Mouse (Mus musculus) midbrain, embryonic 13.5 days (tissue): ENCODE measurements around the gene Sox9. TPM values are rescaled to one million over a fixed set of nuclear protein-coding genes. Genes with fewer than 3 reads are reported as not detected.

Source experiments
- ATAC-seq: fragments of 200-750 bp; cut with Nextera tagmentation; 2 replicates; pipeline ENCODE4 v1.8.0; 2017; ENCODE audit warnings: mild to moderate bottlenecking, moderate TSS enrichment, moderate library complexity
- H3K27ac ChIP-seq: fragments of 300-500 bp; sonication (generic); 2 replicates; pipeline ENCODE4 v1.5.1; 2015; ENCODE audit warnings: inconsistent platforms, mild to moderate bottlenecking, moderate library complexity
- H3K27me3 ChIP-seq: fragments of 300-500 bp; sonication (generic); 2 replicates; pipeline ENCODE4 v1.6.1; 2015; ENCODE audit warnings: mild to moderate bottlenecking, inconsistent platforms
- H3K36me3 ChIP-seq: fragments of 300-500 bp; sonication (generic); 2 replicates; pipeline ENCODE4 v1.6.1; 2015; ENCODE audit warnings: mild to moderate bottlenecking, inconsistent platforms
- H3K4me1 ChIP-seq: fragments of 300-500 bp; sonication (generic); replicated peaks from 2 replicates; pipeline ENCODE4 v1.6.1; 2015; ENCODE audit warnings: inconsistent platforms
- H3K4me2 ChIP-seq: fragments of 300-500 bp; sonication (generic); replicated peaks from 2 replicates; pipeline ENCODE4 v1.6.1; 2015; ENCODE audit warnings: moderate library complexity, mild to moderate bottlenecking, inconsistent platforms
- H3K4me3 ChIP-seq: fragments of 300-500 bp; sonication (generic); replicated peaks from 2 replicates; pipeline ENCODE4 v1.5.1; 2015; ENCODE audit warnings: mild to moderate bottlenecking, inconsistent platforms
- H3K9ac ChIP-seq: fragments of 300-500 bp; sonication (generic); replicated peaks from 2 replicates; pipeline ENCODE4 v1.6.1; 2015; ENCODE audit warnings: mild to moderate bottlenecking, inconsistent platforms
- H3K9me3 ChIP-seq: fragments of 300-500 bp; sonication (generic); 2 replicates; pipeline ENCODE4 v1.6.1; 2016; ENCODE audit warnings: mild to moderate bottlenecking, inconsistent platforms
- WGBS: fragments of 180-500 bp; shearing (Covaris S2); methylation state at CpG from one replicate; pipeline ENCODE4 v1.1.7; 2015; 5-methylcytosine and 5-hydroxymethylcytosine counted together
- polyA plus RNA-seq: library from polyadenylated mRNA; unstranded; fragments of >200 nt; fragmentation: Nextera tagmentation; extraction: Ambion mirVana; gene quantifications from 2 replicates; pipeline ENCODE4 v1.2.1, GENCODE M21; 2015

Sox9 gene
- polyA plus RNA-seq = 71.5 and 83.9 TPM in 2 replicates

DNA sequence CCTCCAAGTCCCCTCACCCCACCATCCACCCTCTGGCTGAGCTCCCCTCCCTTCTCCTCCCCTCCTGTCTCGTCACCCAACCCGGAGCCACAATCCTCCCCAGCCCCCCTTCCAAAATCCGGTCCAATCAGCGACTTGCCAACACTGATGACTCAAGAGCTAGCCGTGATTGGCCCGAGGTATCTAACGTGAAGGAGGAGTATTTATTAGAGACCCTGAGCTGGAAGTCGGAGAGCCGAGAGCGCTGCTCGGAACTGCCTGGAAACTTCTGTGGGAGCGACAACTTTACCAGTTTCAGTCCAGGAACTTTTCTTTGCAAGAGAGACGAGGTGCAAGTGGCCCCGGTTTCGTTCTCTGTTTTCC is at the start of gene Sox9:
Sox9 (plus strand) TSS at position 231 of the 363 bp plus-strand sequence.
- under 1% methylated on average over 15 of the region's 15 CpGs for WGBS
- H3K4me1 ChIP-seq = peaks cover 68% of the 10 kb centered on the region
- no peaks in the 10 kb centered on the region for H3K36me3 ChIP-seq
- H3K4me2 ChIP-seq = peak within 1 kb of the TSS; percentile 95
- H3K27ac ChIP-seq = peak within 1 kb of the TSS; percentile 90
- H3K27me3 ChIP-seq = peaks cover 32% of the 10 kb centered on the region
- peak; percentile 87 for ATAC-seq
- peak within 1 kb of the TSS; percentile 88 for H3K9ac ChIP-seq
- H3K4me3 ChIP-seq = peak within 1 kb of the TSS; percentile 78
- H3K9me3 ChIP-seq = no peaks in the 10 kb centered on the region

DNA sequence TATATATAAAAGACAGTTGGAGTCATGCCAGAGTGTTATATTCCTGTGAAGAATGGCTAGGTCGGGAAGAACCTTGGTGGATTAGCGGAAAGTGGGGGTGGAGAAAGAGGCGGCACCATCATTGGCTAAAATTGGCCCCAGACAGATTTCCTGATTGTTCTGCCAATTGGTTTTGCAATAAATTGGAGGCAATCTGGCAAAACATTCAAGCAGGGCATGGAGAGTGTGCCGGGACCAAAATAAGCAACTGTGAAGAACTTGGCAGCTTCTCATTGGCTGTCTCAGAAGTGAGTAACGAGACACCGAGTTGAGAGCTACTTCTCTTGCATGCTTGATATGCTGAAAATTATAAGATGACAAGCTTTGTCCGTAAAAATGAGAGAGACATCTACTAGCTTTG is 49.6 kb upstream of the Sox9 start:
- no peaks in the 10 kb centered on the region for H3K4me1 ChIP-seq
- H3K4me2 ChIP-seq = no peak overlapping the region
- no peak overlapping the region for H3K4me3 ChIP-seq
- ATAC-seq = no peak
- 84% methylated on average over 7 of the region's 7 CpGs for WGBS
- no peaks in the 10 kb centered on the region for H3K36me3 ChIP-seq
- H3K9me3 ChIP-seq = no peaks in the 10 kb centered on the region
- H3K9ac ChIP-seq = no peak overlapping the region
- no peak overlapping the region for H3K27ac ChIP-seq
- no peaks in the 10 kb centered on the region for H3K27me3 ChIP-seq

DNA sequence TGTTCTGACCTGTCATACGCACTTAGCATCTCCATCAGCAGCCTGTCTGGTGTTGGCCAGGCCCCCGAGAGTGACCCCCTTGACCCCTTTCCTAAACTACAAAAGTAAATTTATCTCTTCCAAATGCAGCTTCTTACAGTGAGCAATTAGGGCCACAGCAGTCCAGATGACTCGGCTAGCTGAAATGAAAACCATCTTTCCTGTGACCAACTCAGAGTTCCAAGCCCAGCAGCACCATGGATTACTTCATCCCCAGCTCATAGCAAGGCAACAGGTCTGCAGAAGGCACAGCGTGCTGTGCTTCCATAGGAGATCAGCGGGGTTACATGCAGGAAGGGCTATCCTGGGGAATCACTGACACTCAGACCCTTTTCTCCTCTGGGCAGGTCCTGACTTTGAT is 45.0 kb upstream of the Sox9 start:
- ATAC-seq = no peak
- H3K4me1 ChIP-seq = no peaks in the 10 kb centered on the region
- H3K27ac ChIP-seq = no peak overlapping the region
- no peak overlapping the region for H3K4me2 ChIP-seq
- H3K27me3 ChIP-seq = no peaks in the 10 kb centered on the region
- H3K9ac ChIP-seq = no peak overlapping the region
- WGBS = 88% methylated on average over 5 of the region's 5 CpGs
- no peak overlapping the region for H3K4me3 ChIP-seq
- no peaks in the 10 kb centered on the region for H3K36me3 ChIP-seq
- no peaks in the 10 kb centered on the region for H3K9me3 ChIP-seq

DNA sequence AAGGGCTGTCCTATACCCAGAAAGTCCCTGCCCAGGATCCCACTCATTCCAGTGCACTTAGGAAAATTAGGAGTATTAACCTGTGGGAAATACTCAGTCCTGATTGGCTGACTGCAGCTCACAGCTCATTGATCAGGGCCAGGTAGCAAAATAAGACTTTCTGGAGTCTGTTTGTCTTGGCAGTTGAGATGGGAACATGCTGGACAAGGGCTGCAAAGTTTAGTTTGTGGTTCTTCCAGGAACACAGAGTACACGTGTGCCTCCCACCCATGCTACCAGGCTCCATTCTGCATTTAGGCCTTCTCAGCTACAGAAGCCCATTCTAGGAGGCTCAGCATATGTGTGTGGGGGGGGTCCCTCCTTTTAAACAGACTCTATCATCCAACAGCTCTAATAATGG is 42.3 kb upstream of the Sox9 start:
- ATAC-seq = no peak
- H3K27me3 ChIP-seq = no peaks in the 10 kb centered on the region
- H3K4me2 ChIP-seq = no peak overlapping the region
- WGBS = 90% methylated on average over 1 of the region's 1 CpGs
- H3K36me3 ChIP-seq = no peaks in the 10 kb centered on the region
- no peak overlapping the region for H3K27ac ChIP-seq
- no peaks in the 10 kb centered on the region for H3K9me3 ChIP-seq
- H3K9ac ChIP-seq = no peak overlapping the region
- no peak overlapping the region for H3K4me3 ChIP-seq
- H3K4me1 ChIP-seq = no peaks in the 10 kb centered on the region

DNA sequence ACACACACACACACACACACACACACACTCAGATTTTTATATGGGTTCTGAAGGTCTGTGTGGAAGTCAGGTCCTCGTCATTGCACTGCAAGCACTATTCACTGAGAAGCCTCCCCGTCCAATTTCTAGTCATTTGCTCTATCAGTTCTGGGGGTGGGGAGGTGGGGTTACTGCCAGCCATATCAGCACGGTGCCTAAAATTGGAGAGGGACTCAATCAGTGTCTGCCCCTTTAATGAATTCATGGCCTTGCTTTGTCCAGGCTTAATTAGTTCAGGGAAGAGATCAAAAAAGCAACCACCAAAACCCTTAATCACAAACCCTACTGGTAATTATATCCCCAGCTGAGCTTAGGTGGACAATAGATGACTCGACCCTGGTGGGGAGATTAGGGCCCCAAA is 25.5 kb upstream of the Sox9 start:
- no peaks in the 10 kb centered on the region for H3K27me3 ChIP-seq
- no peak overlapping the region for H3K9ac ChIP-seq
- WGBS = 9% methylated on average over 4 of the region's 4 CpGs
- no peaks in the 10 kb centered on the region for H3K9me3 ChIP-seq
- no peak overlapping the region for H3K4me3 ChIP-seq
- no peak overlapping the region for H3K4me2 ChIP-seq
- H3K4me1 ChIP-seq = no peaks in the 10 kb centered on the region; the same call in 1 of the 2 replicates
- no peak overlapping the region for H3K27ac ChIP-seq
- no peaks in the 10 kb centered on the region for H3K36me3 ChIP-seq
- ATAC-seq = no peak

DNA sequence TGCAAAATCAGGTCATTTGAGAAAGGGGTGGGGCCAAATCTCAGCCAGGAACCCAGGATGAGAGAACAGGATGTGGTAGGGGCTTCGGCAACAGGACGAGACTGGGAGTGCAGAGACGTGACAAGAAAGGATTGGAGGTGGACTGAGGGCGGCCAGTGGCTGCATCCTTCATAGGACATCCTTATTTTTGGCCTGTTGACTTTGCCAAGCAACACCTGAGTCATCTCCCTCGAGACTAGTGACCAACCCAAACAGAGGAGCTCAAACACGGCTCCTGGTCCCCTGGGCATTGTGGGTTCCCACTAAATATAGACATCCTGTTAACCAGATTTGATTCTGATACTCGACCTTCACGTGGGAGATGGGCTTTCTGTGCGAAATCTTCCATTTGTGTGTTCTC is 24.0 kb upstream of the Sox9 start:
- WGBS = 75% methylated on average over 9 of the region's 9 CpGs
- no peaks in the 10 kb centered on the region for H3K9me3 ChIP-seq
- H3K27me3 ChIP-seq = no peaks in the 10 kb centered on the region
- H3K9ac ChIP-seq = no peak overlapping the region
- no peak for ATAC-seq
- no peak overlapping the region for H3K4me2 ChIP-seq
- H3K27ac ChIP-seq = no peak overlapping the region
- H3K4me1 ChIP-seq = no peaks in the 10 kb centered on the region; the same call in 1 of the 2 replicates
- H3K36me3 ChIP-seq = no peaks in the 10 kb centered on the region
- no peak overlapping the region for H3K4me3 ChIP-seq

DNA sequence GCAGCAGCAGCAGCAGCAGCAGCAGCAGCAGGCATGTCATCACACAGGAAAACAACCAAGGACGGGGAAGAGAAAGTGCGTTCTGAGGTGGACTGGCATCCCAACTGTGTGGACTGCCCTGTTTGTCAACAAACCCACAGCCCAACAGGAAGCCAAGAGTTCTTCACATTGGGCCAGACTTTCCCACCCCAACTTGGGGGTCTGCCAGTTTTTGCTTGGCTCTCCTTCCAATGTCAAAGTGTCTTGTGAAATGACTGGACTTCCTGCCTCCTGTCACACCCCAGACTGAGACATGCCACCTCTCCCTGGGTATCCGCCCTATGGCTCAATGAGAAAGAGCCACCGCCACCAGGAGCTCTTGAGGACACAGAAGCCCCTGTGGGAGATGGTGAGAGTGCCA is 15.1 kb upstream of the Sox9 start:
- Histone ChIP-seq H3K27me3 (no peaks in the 10 kb centered on the region), H3K27ac (no peak overlapping the region), H3K4me2 (no peak overlapping the region), H3K4me3 (no peak overlapping the region), H3K4me1 (0 out of 2 replicates have a peak, but pooled peaks cover 2% of the 10 kb centered on the region), H3K9me3 (no peaks in the 10 kb centered on the region), H3K9ac (no peak overlapping the region), H3K36me3 (no peaks in the 10 kb centered on the region)
- no peak for ATAC-seq
- WGBS = 94% methylated on average over 4 of the region's 4 CpGs

DNA sequence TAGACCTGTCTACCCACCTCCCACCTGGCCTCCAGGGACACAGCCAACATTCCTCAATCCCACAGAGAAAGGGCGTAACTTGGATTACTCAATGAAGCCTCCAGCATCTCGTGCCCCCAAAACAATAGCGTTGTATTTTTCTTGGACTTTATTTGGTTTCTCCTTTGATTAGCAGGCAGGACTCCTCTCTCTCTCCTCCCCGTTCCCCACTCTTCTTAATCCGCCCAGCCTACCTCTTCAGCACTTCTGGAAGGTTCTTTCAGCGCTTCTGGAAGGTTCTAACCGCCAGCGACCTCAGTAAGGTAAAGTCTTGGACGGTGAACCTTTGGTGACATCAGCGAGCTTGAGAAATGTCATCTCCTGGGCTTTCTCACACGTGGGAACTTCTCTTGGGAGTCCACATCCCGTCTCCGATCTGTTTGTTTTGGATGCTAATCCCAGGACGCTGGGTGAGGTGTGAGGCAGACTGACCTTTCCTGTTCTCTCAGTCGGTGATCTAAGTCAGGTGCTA is 14.4 kb upstream of the Sox9 start:
- Histone ChIP-seq H3K27ac (no peak overlapping the region), H3K4me2 (no peak overlapping the region), H3K27me3 (no peaks in the 10 kb centered on the region), H3K4me3 (no peak overlapping the region), H3K9me3 (no peaks in the 10 kb centered on the region), H3K9ac (no peak overlapping the region), H3K36me3 (no peaks in the 10 kb centered on the region), H3K4me1 (0 out of 2 replicates have a peak, but pooled peaks cover 2% of the 10 kb centered on the region)
- no peak for ATAC-seq
- WGBS = 87% methylated on average over 15 of the region's 15 CpGs

DNA sequence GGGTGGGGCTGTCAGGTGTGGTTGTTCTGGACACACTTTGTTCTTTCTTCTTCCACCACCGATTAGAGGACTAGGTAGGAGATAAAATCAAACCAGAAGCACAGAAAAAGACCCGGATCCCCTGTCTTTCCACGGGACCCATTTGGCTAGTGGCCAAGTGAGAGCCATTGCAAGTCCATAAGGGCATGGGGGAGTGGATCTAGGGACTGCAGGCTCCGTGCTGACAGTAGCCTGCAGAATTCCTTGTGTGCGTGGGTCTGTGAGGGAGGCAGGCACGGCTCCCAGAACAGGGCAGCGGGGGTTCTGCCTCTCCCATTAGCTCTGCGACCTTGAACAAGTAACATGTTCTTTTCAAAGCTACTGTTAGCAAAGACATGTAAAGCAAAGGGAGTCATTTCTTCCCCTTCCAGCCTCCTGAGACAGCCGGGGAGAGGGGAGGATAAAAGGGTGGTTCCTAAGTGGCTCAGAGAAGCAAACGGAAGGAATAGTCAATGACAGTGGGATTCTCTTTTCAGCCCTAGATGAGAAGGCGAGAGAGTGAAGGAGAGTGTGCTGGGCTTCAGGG is 9.2 kb upstream of the Sox9 start:
- H3K9ac ChIP-seq = no peak overlapping the region
- 50% methylated on average over 11 of the region's 11 CpGs for WGBS
- H3K27me3 ChIP-seq = peaks cover 27% of the 10 kb centered on the region
- H3K9me3 ChIP-seq = no peaks in the 10 kb centered on the region
- no peak overlapping the region for H3K4me3 ChIP-seq
- H3K4me1 ChIP-seq = 0 out of 2 replicates have a peak, but pooled peaks cover 2% of the 10 kb centered on the region
- H3K36me3 ChIP-seq = no peaks in the 10 kb centered on the region
- no peak overlapping the region for H3K4me2 ChIP-seq
- ATAC-seq = no peak
- H3K27ac ChIP-seq = no peak overlapping the region

DNA sequence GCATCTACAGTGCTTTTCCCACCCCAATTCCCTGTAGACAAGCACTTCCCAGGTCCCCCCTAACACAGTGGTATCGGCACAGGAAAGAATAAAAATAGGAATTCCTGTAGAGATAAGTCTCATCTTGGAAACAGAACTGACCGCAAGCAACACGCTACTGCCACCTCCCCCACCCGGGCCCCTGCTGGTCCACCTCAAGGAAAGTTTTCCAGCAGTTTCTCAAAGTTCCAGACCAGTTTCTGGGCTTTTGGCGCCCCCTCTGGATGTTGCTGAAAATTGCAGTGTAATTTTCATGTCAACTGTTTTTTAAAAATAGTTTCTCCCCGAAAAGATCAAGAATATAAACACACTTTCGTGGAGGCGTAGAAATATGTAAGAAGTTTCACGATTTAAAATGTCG is 2.3 kb upstream of the Sox9 start:
- WGBS = under 1% methylated on average over 10 of the region's 10 CpGs
- no peak for ATAC-seq
- H3K4me2 ChIP-seq = no peak overlapping the region
- H3K27me3 ChIP-seq = peaks cover 48% of the 10 kb centered on the region
- H3K36me3 ChIP-seq = no peaks in the 10 kb centered on the region
- no peaks in the 10 kb centered on the region for H3K9me3 ChIP-seq
- no peak overlapping the region for H3K9ac ChIP-seq
- H3K4me3 ChIP-seq = no peak overlapping the region
- H3K27ac ChIP-seq = no peak overlapping the region
- H3K4me1 ChIP-seq = peaks cover 58% of the 10 kb centered on the region

DNA sequence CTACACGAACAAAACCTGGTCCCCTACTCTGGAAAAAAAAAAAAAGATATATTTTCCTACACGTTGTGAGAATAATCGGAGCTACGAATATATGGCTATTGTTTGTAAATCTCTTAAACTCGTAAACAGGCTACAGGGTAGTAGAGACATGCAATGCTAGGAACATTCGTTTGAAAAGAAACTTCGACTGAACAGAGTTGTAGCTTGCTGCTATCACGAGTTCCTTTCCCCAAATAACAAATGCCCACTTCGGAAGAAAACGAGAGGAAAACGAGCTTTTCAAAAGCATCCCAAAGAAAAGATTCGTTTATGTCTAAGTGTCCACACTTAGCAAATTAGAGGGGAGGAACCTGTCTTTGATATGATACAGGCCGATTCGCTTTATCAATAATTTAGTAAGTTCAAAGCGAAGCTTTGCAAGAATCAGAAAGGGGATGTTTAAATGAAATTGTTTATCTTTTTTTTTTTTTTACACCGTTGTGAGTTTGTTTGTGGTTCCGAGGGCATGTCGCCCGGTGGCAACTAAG is 1.6 kb upstream of the Sox9 start:
- H3K4me2 ChIP-seq = peak overlapping the region; percentile 95
- H3K36me3 ChIP-seq = no peaks in the 10 kb centered on the region
- H3K4me1 ChIP-seq = peaks cover 64% of the 10 kb centered on the region
- ATAC-seq = no peak
- 6% methylated on average over 19 of the region's 19 CpGs for WGBS
- peaks cover 47% of the 10 kb centered on the region for H3K27me3 ChIP-seq
- no peaks in the 10 kb centered on the region for H3K9me3 ChIP-seq
- peak overlapping the region; percentile 53; the same call in 1 of the 2 replicates for H3K9ac ChIP-seq
- H3K27ac ChIP-seq = no peak overlapping the region
- peak overlapping the region; percentile 78 for H3K4me3 ChIP-seq

DNA sequence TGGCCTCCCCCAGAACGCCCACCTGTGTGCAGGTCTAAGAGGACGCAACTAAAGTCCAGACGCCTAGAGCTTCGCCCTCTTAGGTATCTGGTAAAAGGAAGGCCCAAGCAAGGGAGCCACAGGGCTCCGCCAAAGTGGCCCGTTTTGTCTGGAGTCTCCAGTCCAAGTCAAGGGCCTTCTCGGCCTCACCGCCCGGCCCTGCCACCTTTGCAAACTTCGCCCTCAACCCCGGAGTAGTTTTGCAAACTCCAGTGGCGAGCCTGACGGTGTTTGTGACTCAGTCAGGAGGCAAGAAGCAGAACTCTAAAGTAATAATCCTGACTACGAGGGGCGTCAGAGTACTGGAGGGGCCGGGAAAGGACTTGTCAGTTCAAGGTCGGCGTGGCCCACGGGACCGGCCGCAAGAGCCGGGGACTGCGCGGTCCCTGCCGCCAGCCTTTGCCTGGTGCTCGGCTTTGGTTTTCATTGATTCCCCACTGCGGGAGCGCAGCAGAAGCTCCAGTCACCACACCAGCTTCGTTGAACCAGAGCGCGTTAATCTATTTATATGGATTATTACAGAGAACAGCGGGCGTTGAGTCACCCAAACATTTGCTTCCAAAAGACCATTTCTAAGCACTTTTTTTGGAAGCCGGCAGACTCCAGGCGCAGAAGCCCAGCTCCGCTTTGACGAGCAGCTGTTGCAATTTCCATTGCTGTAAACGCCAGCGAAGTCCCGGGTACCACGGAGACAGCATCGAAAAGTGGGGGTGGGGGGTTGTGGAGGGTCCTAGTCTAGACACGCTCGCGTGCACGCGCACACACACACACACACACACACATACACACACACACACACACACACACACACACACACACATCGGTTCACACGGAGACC is 751 bp upstream of the Sox9 start:
- Histone ChIP-seq H3K27me3 (peaks cover 39% of the 10 kb centered on the region), H3K27ac (peak overlapping the region; percentile 78), H3K9me3 (no peaks in the 10 kb centered on the region), H3K9ac (peak overlapping the region; percentile 53), H3K4me1 (peaks cover 64% of the 10 kb centered on the region), H3K4me3 (peak overlapping the region; percentile 78), H3K4me2 (peak overlapping the region; percentile 95), H3K36me3 (no peaks in the 10 kb centered on the region)
- peak; percentile 64 for ATAC-seq
- 1% methylated on average over 47 of the region's 49 CpGs for WGBS
